Mouse (Mus musculus): ENCODE results near the gene Slc7a5. TPM values are rescaled to one million over a fixed set of nuclear protein-coding genes. Genes with fewer than 3 reads are reported as not detected.

Slc7a5 gene
- total RNA-seq, 2 experiments from 2014 or later: 1.0 to 1.3 TPM

DNA sequence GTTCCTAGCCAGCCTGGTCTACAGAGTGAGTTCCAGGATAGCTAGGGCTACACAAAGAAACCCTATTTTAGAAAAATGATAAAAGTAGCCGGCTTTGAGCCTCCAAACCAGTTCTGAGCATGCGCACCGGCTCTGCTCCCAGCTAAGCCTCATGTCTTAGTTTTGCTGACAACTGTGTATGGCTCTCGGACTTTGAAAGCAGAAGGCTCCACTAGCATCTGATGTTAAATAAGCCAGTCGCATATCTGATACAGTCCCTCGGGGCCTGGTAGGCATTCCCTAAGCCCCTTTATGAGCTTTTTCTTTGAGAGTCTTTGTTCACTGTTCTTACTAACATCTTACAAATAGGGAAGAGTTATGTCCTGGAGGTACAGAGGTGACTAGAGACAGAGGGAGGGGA, 59.5 kb downstream of the Slc7a5 start:
- H3K4me3 ChIP-seq: no peak overlapping the region
- intact Hi-C loops (cut with DNase I): loop anchor here (10.0 kb wide), 1 partner anchor 153 kb away; no protein-coding TSS in a partner anchor
- DNase-seq: no peak
- TF ChIP-seq CTCF (IDR thresholded peaks at IDR 0.05): no peak
- no peak overlapping the region for H3K27ac ChIP-seq

DNA sequence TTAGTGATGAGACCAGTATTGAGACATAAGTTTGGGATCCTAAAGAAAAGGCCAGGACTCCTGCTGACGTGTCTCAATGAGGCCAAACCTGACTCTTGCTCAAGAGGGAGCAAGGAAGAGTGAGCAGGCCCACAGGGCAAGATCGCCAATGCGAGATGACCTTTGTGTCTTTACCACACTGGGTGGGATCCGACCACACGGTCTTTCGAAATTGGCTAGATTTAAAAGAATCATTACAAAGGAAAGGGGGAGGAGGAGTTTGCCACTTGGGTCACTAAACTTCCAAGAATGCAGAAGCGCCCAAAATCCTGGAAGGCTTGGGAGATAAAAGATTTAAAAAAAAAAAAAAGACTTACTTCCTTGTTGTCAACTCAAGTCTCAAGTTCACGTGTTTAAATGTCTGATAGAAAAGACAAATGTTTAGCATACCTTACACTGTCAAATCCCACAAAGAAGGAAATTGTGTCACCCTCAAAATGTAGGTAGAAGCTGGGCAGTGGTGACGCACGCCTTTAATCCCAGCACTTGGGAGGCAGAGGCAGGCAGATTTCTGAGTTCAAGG, 60.2 kb downstream of the Slc7a5 start:
- Histone ChIP-seq H3K4me3 (no peak overlapping the region), H3K27ac (no peak overlapping the region)
- intact Hi-C loops (cut with DNase I): loop anchor here (10.0 kb wide), 1 partner anchor 153 kb away; no protein-coding TSS in a partner anchor
- no peak for TF ChIP-seq CTCF (IDR thresholded peaks at IDR 0.05)
- no peak for DNase-seq

DNA sequence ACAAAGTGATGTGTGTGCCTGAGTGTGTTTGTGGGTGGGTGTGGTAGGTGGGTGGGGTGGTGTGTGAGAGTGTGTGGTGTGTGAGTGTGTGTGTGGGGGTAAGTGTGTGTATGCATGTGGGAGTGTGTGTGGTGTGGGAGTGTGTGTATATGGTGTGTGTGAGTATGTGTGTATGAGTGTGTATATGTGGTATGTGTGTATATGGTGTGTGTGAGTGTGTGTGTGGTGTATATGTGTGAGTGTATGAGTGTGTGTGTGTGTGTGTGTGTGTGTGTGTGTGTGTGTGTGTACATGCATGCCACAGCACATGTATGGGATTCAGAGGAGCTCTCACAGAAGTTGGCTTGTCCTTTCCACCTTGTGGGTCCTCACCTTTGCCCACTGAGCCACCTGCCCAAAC, 60.7 kb downstream of the Slc7a5 start:
- no peak overlapping the region for H3K27ac ChIP-seq
- intact Hi-C loops (cut with DNase I): loop anchor here (10.0 kb wide), 1 partner anchor 152 kb away; no protein-coding TSS in a partner anchor
- no peak for DNase-seq
- H3K4me3 ChIP-seq: no peak overlapping the region
- TF ChIP-seq CTCF (IDR thresholded peaks at IDR 0.05): no peak

DNA sequence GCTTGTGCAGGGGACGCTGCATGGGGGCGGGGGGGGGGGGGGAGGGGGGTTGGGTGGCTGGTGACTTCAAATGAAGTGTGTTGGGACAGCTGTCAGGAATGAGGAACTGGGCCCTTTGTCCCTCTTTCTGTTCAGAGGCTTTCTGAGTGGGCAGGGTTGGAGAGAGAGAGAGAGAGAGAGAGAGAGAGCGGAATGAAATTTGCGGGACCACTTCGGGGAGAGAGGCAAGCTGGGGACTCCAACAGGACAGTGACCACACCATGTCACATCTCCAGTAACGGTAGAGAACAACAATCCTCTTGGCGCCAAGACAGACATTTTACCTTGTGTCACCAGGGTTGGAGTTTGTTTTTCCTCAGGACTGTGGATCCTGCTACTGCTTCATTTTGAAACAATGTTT, 62.7 kb downstream of the Slc7a5 start:
- TF ChIP-seq CTCF (IDR thresholded peaks at IDR 0.05): no peak
- no peak overlapping the region for H3K4me3 ChIP-seq
- DNase-seq: no peak
- intact Hi-C loops (cut with DNase I): loop anchor here (10.0 kb wide), 1 partner anchor 150 kb away; no protein-coding TSS in a partner anchor
- no peak overlapping the region for H3K27ac ChIP-seq

DNA sequence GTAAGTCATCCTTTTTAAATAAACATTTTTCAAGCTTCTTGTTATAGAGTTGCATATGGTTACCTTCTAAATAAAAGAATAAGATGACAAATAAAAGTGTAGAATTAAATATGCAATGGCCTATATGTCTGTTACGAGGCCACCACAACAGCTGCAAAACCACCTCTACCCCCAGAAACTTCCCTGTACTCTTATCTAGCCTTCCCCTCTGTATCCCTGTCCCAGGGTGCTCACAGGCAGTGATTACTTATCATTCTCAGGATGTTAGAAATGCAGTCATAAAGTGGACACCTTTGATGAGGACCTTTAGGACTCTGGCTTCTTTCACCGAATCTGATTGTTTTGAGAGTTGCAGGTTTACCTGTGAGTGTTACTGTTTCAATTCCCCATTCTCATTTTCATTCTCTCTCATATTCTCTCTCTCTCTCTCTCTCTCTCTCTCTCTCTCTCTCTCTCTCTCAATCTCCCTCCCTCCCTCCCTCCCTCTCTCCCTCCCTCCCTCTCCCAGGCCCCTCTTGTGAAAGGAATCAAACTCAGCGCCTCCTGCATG, 64.2 kb downstream of the Slc7a5 start:
- no peak for TF ChIP-seq CTCF (IDR thresholded peaks at IDR 0.05)
- DNase-seq: no peak
- intact Hi-C loops (cut with DNase I): loop anchor here (10.0 kb wide), 1 partner anchor 148 kb away; no protein-coding TSS in a partner anchor
- Histone ChIP-seq H3K4me3 (no peak overlapping the region), H3K27ac (no peak overlapping the region)

DNA sequence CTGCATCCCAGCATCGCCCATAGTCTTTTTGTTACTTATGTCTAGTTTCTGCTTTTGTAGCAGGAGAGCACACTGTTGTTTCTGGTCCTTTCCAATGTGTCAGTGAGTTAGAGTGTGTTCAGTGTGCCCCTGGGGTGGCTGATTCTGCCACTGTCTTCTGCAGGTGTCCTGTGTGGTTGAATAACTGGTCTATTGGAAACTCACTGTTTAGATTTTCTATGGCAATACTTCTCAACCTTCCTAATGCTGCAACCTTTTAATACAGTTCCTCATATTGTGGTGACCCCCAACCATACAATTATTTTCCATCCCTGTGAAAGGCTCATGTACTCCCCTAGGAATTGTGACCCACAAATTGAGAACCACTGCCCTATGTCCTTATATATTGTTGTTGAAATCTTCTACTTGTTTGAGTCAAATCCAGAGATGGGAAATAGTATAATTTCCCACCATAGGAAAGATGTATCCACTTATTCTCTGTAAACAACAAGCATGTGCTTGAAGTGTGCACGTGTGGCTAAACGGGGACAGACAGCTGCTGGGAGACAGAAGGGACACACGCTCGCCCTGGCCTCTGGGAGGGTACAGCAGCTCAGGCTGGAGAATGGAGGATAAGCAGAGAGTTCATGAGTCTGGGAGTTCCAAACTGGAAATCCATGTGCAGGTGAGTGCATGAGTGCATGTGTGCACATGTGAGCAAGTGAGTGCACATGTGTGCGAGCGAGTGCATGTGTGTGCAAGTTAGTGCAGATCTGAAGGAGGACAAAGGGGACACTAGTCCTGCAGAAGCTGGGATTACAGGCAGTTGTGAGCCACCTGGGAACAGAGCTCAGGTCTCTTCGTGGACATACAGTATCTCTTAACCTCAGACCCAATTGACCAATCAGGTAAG, 65.2 kb downstream of the Slc7a5 start:
- DNase-seq: no peak
- H3K4me3 ChIP-seq: no peak overlapping the region
- TF ChIP-seq CTCF (IDR thresholded peaks at IDR 0.05): no peak
- no peak overlapping the region for H3K27ac ChIP-seq
- intact Hi-C loops (cut with DNase I): loop anchor here (10.0 kb wide), 1 partner anchor 148 kb away; no protein-coding TSS in a partner anchor

DNA sequence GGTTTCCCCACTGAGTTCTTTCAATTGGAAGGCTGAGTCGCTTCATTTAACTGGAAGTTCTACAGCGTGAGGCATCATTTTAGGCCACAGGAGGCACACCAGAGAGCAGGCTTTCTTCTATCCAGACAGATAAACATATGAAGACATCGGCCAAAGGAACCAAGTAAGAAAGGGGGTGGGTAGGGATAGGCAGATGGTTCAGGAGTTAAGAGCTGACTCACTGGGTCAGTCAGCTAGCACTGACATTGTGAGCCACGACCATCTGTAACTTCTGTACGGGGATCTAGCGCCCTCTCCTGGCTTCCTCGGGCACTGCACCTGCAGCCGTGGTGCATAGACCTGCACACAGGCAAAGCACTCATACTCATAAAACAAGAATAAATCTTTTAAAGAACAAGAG, 66.3 kb downstream of the Slc7a5 start:
- H3K27ac ChIP-seq: no peak overlapping the region
- intact Hi-C loops (cut with DNase I): loop anchor here (10.0 kb wide), 1 partner anchor 146 kb away; no protein-coding TSS in a partner anchor
- H3K4me3 ChIP-seq: no peak overlapping the region
- peak; percentile 67 for TF ChIP-seq CTCF (IDR thresholded peaks at IDR 0.05)
- peak; percentile 32 for DNase-seq

DNA sequence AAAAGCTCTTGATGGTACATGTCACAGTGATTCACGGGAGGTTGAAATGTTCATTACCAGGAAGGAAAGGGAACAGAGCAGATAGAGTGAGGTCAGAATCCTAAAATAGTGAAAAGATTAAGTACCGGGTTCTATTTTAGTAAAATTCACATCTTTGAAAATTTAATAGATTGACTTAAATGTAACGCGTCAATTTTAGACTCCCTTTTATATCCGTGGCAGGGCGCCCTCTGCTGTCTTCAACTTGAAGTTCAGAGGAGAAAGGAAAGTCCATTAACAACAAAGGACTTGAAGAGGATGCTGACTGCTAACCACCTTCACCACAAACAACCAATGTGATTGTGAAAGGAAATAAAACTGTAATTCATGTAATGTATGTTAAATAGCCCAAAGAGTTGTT, 75.0 kb downstream of the Slc7a5 start:
- peak; percentile 69 for DNase-seq
- no peak overlapping the region for H3K4me3 ChIP-seq
- intact Hi-C loops (cut with DNase I): loop anchor here (2.0 kb wide), 1 partner anchor 114 kb away; no protein-coding TSS in a partner anchor
- TF ChIP-seq CTCF (IDR thresholded peaks at IDR 0.05): peak; percentile 73
- H3K27ac ChIP-seq: no peak overlapping the region

DNA sequence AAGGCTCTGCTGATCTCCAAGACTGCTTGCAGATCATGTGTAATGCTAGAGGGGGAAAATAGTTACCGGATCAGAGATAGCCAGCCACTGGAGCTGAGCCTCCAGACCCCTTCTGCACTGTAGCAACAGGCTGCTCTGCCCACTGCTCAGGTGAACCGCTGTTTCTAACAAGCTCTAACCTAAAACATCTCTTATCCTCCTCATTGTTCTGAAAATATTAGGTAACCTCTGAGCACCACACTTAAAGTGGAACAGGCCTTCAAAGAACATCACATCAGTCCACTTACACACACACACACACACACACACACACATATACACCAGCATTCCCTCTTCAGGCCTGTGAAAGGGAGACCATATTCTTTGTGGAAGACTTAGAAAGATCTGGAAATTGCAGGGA, 75.4 kb downstream of the Slc7a5 start:
- TF ChIP-seq CTCF (IDR thresholded peaks at IDR 0.05): no peak
- no peak overlapping the region for H3K4me3 ChIP-seq
- no peak overlapping the region for H3K27ac ChIP-seq
- intact Hi-C loops (cut with DNase I): loop anchor here (2.0 kb wide), 1 partner anchor 113 kb away; no protein-coding TSS in a partner anchor
- no peak for DNase-seq

Other genes with a start within 250 kb of the Slc7a5 start
- not detected for gene Jph3, start 178.1 kb downstream of the Slc7a5 start, total RNA-seq (2021)
- 10 to 100 TPM; 10.1 to 13.7 TPM for gene Klhdc4, start 78.1 kb downstream of the Slc7a5 start, total RNA-seq (2021)
- gene Car5a, start 37.2 kb upstream of the Slc7a5 start, total RNA-seq (2021): not detected
- gene Banp, start 42.1 kb upstream of the Slc7a5 start, total RNA-seq (2021): 10 to 100 TPM in 1 of 2 experiments, 1 to 10 TPM in 1; 8.8 to 18.7 TPM

All from gastrocnemius, adult 2 months (tissue).